Mouse (Mus musculus): ENCODE results near the gene Ythdf2. TPM values are rescaled to one million over a fixed set of nuclear protein-coding genes. Genes with fewer than 3 reads are reported as not detected.

The Ythdf2 gene
- polyA plus RNA-seq (2012) = 53.1 and 53.9 TPM in 2 replicates

GRCm38 (mm10) chr4:132211953-132212734 lies at the start of gene Ythdf2:
Gene Ythdf2, minus strand, starts transcription at chr4:132212303.

GRCm38 (mm10) chr4:132144080-132144841 lies 67.8 kb downstream of the Ythdf2 start, which contains the start of gene Oprd1:
Gene Oprd1, minus strand, starts transcription at chr4:132144486.

Other genes with a start within 250 kb of the Ythdf2 start
- 0.28 and 0.60 TPM in 2 replicates for gene Gm10300, start 137.6 kb downstream of the Ythdf2 start, polyA plus RNA-seq (2012)
- gene Epb41, start 137.0 kb downstream of the Ythdf2 start, polyA plus RNA-seq (2012) = 36.6 and 47.6 TPM in 2 replicates
- not detected in 2 replicates for gene Oprd1, start 67.8 kb downstream of the Ythdf2 start, polyA plus RNA-seq (2012)
- 15.6 and 16.0 TPM in 2 replicates for gene Gmeb1, start 49.3 kb upstream of the Ythdf2 start, polyA plus RNA-seq (2012)
- 14.5 and 15.9 TPM in 2 replicates for gene Taf12, start 62.1 kb upstream of the Ythdf2 start, polyA plus RNA-seq (2012)
- 0.21 and 0.25 TPM in 2 replicates for gene Rab42, start 91.1 kb upstream of the Ythdf2 start, polyA plus RNA-seq (2012)
- gene Trnau1ap, start 117.2 kb upstream of the Ythdf2 start, polyA plus RNA-seq (2012) = 51.6 and 62.1 TPM in 2 replicates
- gene Rcc1, start 141.3 kb upstream of the Ythdf2 start, polyA plus RNA-seq (2012) = 57.3 and 58.2 TPM in 2 replicates
- gene Phactr4, start 210.2 kb upstream of the Ythdf2 start, polyA plus RNA-seq (2012) = 11.8 and 14.4 TPM in 2 replicates